Mouse (Mus musculus) ES-Bruce4 (cell line): ENCODE measurements around the gene Vps53. TPM values are rescaled to one million over a fixed set of nuclear protein-coding genes. Genes with fewer than 3 reads are reported as not detected.

ENCODE experiments used
- H3K27ac ChIP-seq: 2 replicates; pipeline ENCODE4 v1.5.1; 2012; ENCODE audit warnings: low read length, inconsistent platforms; ENCODE audit not compliant: insufficient read depth
- H3K27me3 ChIP-seq: 2 replicates; pipeline ENCODE4 v1.6.1; 2012; ENCODE audit warnings: mild to moderate bottlenecking, low read length, inconsistent platforms; ENCODE audit not compliant: control insufficient read depth, poor library complexity, insufficient read depth, severe bottlenecking
- H3K36me3 ChIP-seq: 2 replicates; pipeline ENCODE4 v1.6.1; 2012; ENCODE audit warnings: inconsistent platforms, mild to moderate bottlenecking, low read length, moderate library complexity; ENCODE audit not compliant: control insufficient read depth, poor library complexity, insufficient read depth, severe bottlenecking
- H3K4me1 ChIP-seq: one replicate; pipeline ENCODE4 v1.8.1; 2011; ENCODE audit warnings: low read length; ENCODE audit not compliant: control insufficient read depth, insufficient read depth
- H3K4me3 ChIP-seq: 2 replicates; pipeline ENCODE4 v1.5.1; 2011; ENCODE audit warnings: low read depth, mild to moderate bottlenecking, low read length
- H3K9ac ChIP-seq: 2 replicates; pipeline ENCODE4 v1.6.1; 2012; ENCODE audit warnings: low read depth, mild to moderate bottlenecking, inconsistent platforms; ENCODE audit not compliant: poor library complexity, severe bottlenecking
- H3K9me3 ChIP-seq: replicated peaks from 2 replicates; pipeline ENCODE4 v1.6.1; 2012; ENCODE audit warnings: mild to moderate bottlenecking, low read length, inconsistent platforms; ENCODE audit not compliant: control insufficient read depth, poor library complexity, insufficient read depth, severe bottlenecking
- CTCF ChIP-seq: IDR thresholded peaks from one replicate; pipeline ENCODE4 v1.8.1; 2011; ENCODE audit warnings: low read depth, low read length
- EP300 ChIP-seq: IDR thresholded peaks from 2 replicates; pipeline ENCODE4 v1.6.1; 2011; ENCODE audit warnings: low read depth, low read length; ENCODE audit not compliant: insufficient read depth
- POLR2A ChIP-seq: IDR thresholded peaks from one replicate; pipeline ENCODE4 v1.8.1; 2011; ENCODE audit warnings: low read length; ENCODE audit not compliant: insufficient read depth
- polyA plus RNA-seq: library from polyadenylated mRNA; stranded (reverse); fragments of >200 nt; gene quantifications from 2 replicates; pipeline ENCODE4 v1.2.4, GENCODE M21; 2011; ENCODE audit warnings: low read depth; ENCODE audit not compliant: missing spikeins, insufficient read depth, insufficient read length

Gene Vps53
- polyA plus RNA-seq, 1 experiment, result 24.3 TPM

GRCm38 (mm10) chr11:76146187-76147010, 33.0 kb downstream of the Vps53 start:
- Histone ChIP-seq H3K36me3 (no peaks in the 10 kb centered on the region), H3K27ac (no peak overlapping the region), H3K4me1 (no peaks in the 10 kb centered on the region), H3K9ac (no peak overlapping the region), H3K4me3 (no peak overlapping the region), H3K9me3 (no peaks in the 10 kb centered on the region), H3K27me3 (no peaks in the 10 kb centered on the region)
- TF ChIP-seq POLR2A (no peak), CTCF (no peak), EP300 (no peak)

GRCm38 (mm10) chr11:76145169-76145568, 34.3 kb downstream of the Vps53 start:
- no peaks in the 10 kb centered on the region for H3K36me3 ChIP-seq
- no peak for TF ChIP-seq CTCF
- TF ChIP-seq EP300, result no peak
- no peak for TF ChIP-seq POLR2A
- no peaks in the 10 kb centered on the region for H3K9me3 ChIP-seq
- no peak overlapping the region for H3K4me3 ChIP-seq
- no peaks in the 10 kb centered on the region for H3K4me1 ChIP-seq
- H3K27me3 ChIP-seq, result no peaks in the 10 kb centered on the region
- H3K27ac ChIP-seq, result no peak overlapping the region
- H3K9ac ChIP-seq, result no peak overlapping the region

- Histone ChIP-seq H3K27ac (no peak overlapping the region), H3K27me3 (no peaks in the 10 kb centered on the region), H3K9me3 (no peaks in the 10 kb centered on the region), H3K4me3 (no peak overlapping the region), H3K36me3 (no peaks in the 10 kb centered on the region), H3K4me1 (no peaks in the 10 kb centered on the region), H3K9ac (no peak overlapping the region)
- TF ChIP-seq EP300, result no peak
- TF ChIP-seq POLR2A, result no peak
- no peak for TF ChIP-seq CTCF
These were observed 35.1 kb downstream of the Vps53 start for GRCm38 (mm10) chr11:76144386-76144785.

- H3K4me1 ChIP-seq, result no peaks in the 10 kb centered on the region
- no peaks in the 10 kb centered on the region for H3K36me3 ChIP-seq
- H3K4me3 ChIP-seq, result no peak overlapping the region
- no peak overlapping the region for H3K27ac ChIP-seq
- H3K27me3 ChIP-seq, result no peaks in the 10 kb centered on the region
- H3K9me3 ChIP-seq, result no peaks in the 10 kb centered on the region
- no peak for TF ChIP-seq CTCF
- no peak for TF ChIP-seq POLR2A
- no peak for TF ChIP-seq EP300
- H3K9ac ChIP-seq, result no peak overlapping the region
These were observed 41.5 kb downstream of the Vps53 start for GRCm38 (mm10) chr11:76137996-76138395.

- H3K27ac ChIP-seq, result no peak overlapping the region
- no peak overlapping the region for H3K9ac ChIP-seq
- no peak overlapping the region for H3K4me3 ChIP-seq
- H3K4me1 ChIP-seq, result no peaks in the 10 kb centered on the region
- TF ChIP-seq CTCF (no peak), POLR2A (no peak), EP300 (no peak)
- H3K36me3 ChIP-seq, result no peaks in the 10 kb centered on the region
- no peaks in the 10 kb centered on the region for H3K27me3 ChIP-seq
- no peaks in the 10 kb centered on the region for H3K9me3 ChIP-seq
These were observed 43.6 kb downstream of the Vps53 start for GRCm38 (mm10) chr11:76135641-76136437.

GRCm38 (mm10) chr11:76130859-76131258, 48.6 kb downstream of the Vps53 start:
- Histone ChIP-seq H3K4me3 (no peak overlapping the region), H3K9ac (no peak overlapping the region)
- TF ChIP-seq POLR2A, result no peak
- no peak for TF ChIP-seq EP300
- no peak for TF ChIP-seq CTCF

More at GRCm38 (mm10) chr11:76130859-76131258, 48.6 kb downstream of the Vps53 start:
- Histone ChIP-seq H3K27ac (no peak overlapping the region), H3K27me3 (no peaks in the 10 kb centered on the region), H3K36me3 (no peaks in the 10 kb centered on the region), H3K4me1 (no peaks in the 10 kb centered on the region), H3K9me3 (no peaks in the 10 kb centered on the region)
